Comparison of ENCODE assay signal across 8 mouse cellular contexts in genomic region chr1:195092220-195092720, GRCm38 (mm10). TPM values are rescaled to one million over a fixed set of nuclear protein-coding genes. Genes with fewer than 3 reads are reported as not detected.
DNase-seq lines count a peak whose midpoint lies in the region; ATAC-seq and TF ChIP-seq lines count a peak whose summit lies in the region.

TSS of gene Cd46 (minus strand) at chr1:195092249.

- H3K27me3 ChIP-seq in erythroblast, embryonic 14.5 days (ENCODE audit: control insufficient read depth) = no peaks in the 10 kb centered on the region
- no peaks in the 10 kb centered on the region for H3K27me3 ChIP-seq in heart, embryonic 16.5 days (ENCODE audit: control insufficient read depth, insufficient read depth, low read length)
- no peaks in the 10 kb centered on the region for H3K27me3 ChIP-seq in lung, postnatal 0 days (replicated peaks; ENCODE audit: insufficient read depth, low read length)

- WGBS in heart, embryonic 16.5 days = 3% methylated on average over 14 of the region's 14 CpGs
- 1% methylated on average over 14 of the region's 14 CpGs for WGBS in lung, postnatal 0 days

- H3K4me3 ChIP-seq in erythroblast, embryonic 14.5 days (replicated peaks) = peak within 1 kb of the TSS; percentile 77
- peak within 1 kb of the TSS; percentile 63 for H3K4me3 ChIP-seq in heart, embryonic 16.5 days (ENCODE audit: low read length)
- H3K4me3 ChIP-seq in lung, postnatal 0 days (ENCODE audit: low read depth, low read length) = peak within 1 kb of the TSS; percentile 42

- ATAC-seq in heart, embryonic 16.5 days (replicated peaks; ENCODE audit: extremely low read depth, insufficient read depth, low FRiP score) = peak; percentile 96
- ATAC-seq in lung, postnatal 0 days = peak; percentile 98

- peak; percentile 85 for DNase-seq in ES-CJ7 (ENCODE audit: low read depth, low spot score)
- peak; percentile 15 to 46 for DNase-seq in adrenal gland, postnatal 4 days (ENCODE audit: low spot score in 2 of 2)
- DNase-seq in kidney, postnatal 14 days = peak; percentile 87
- DNase-seq in lung, postnatal 0 days (ENCODE audit: low spot score) = peak; percentile 92
- peak; percentile 15 for DNase-seq in ovary, postnatal 10 days (ENCODE audit: low spot score)
- DNase-seq in urinary bladder, adult 2 months (ENCODE audit: low spot score) = peak; percentile 56

- H3K4me1 ChIP-seq in erythroblast, embryonic 14.5 days (ENCODE audit: control insufficient read depth) = peaks cover 71% of the 10 kb centered on the region
- H3K4me1 ChIP-seq in heart, embryonic 16.5 days (ENCODE audit: control insufficient read depth, insufficient read depth, low read length) = peaks cover 6% of the 10 kb centered on the region; the same call in 1 of the 2 replicates
- H3K4me1 ChIP-seq in lung, postnatal 0 days (ENCODE audit: insufficient read depth, low read depth, low read length) = no peaks in the 10 kb centered on the region

- no peak for TF ChIP-seq EP300 in lung, postnatal 0 days (IDR thresholded peaks at IDR 0.05)

- peaks cover 48% of the 10 kb centered on the region for H3K36me3 ChIP-seq in erythroblast, embryonic 14.5 days (ENCODE audit: control insufficient read depth)
- H3K36me3 ChIP-seq in heart, embryonic 16.5 days (ENCODE audit: control insufficient read depth, insufficient read depth) = no peaks in the 10 kb centered on the region; the same call in 1 of the 2 replicates
- no peaks in the 10 kb centered on the region for H3K36me3 ChIP-seq in lung, postnatal 0 days (ENCODE audit: insufficient read depth, low read length)

- no peaks in the 10 kb centered on the region for H3K9me3 ChIP-seq in erythroblast, embryonic 14.5 days (ENCODE audit: control insufficient read depth, low read length)
- no peaks in the 10 kb centered on the region for H3K9me3 ChIP-seq in heart, embryonic 16.5 days (replicated peaks; ENCODE audit: control insufficient read depth, low read length)
- no peaks in the 10 kb centered on the region for H3K9me3 ChIP-seq in lung, postnatal 0 days (ENCODE audit: low read length)

- H3K27ac ChIP-seq in heart, embryonic 16.5 days (ENCODE audit: low read length) = peak within 1 kb of the TSS; percentile 64
- peak within 1 kb of the TSS; percentile 84 for H3K27ac ChIP-seq in lung, postnatal 0 days (ENCODE audit: low read length)

- peak within 1 kb of the TSS; percentile 82 for H3K4me2 ChIP-seq in heart, embryonic 16.5 days (ENCODE audit: low read depth, low read length)
- H3K4me2 ChIP-seq in lung, postnatal 0 days (replicated peaks; ENCODE audit: low read depth, low read length) = peak within 1 kb of the TSS; percentile 59

- H3K9ac ChIP-seq in heart, embryonic 16.5 days (ENCODE audit: low read length) = peak within 1 kb of the TSS; percentile 75
- peak within 1 kb of the TSS; percentile 27 for H3K9ac ChIP-seq in lung, postnatal 0 days (replicated peaks; ENCODE audit: low read depth)

- no peak for TF ChIP-seq CTCF in lung, postnatal 0 days (IDR thresholded peaks at IDR 0.05)

RNA-seq across cellular contexts. Expression of gene Cd46, which starts in this region (rescaled TPM):
- total RNA-seq in adrenal gland, postnatal 4 days (2021) = 1 to 10 TPM; 3.5 to 3.7 TPM
- polyA plus RNA-seq in erythroblast, embryonic 14.5 days (2012) = 0.01 and 0.02 TPM in 2 replicates
- polyA plus RNA-seq in heart, embryonic 16.5 days (2015; fragmentation: Nextera tagmentation; extraction: Ambion mirVana) = 0.71 and 1.0 TPM in 2 replicates
- 0.95 and 1.6 TPM in 2 replicates for polyA plus RNA-seq in lung, postnatal 0 days (2015; fragmentation: Nextera tagmentation; extraction: Ambion mirVana)
- polyA plus RNA-seq in urinary bladder, adult 2 months (2012; rRNA removed) = 4.5 and 6.1 TPM in 2 replicates

Comparison
In these comparisons a context has a peak if more than half of its experiments do, and no peak if none do; other contexts are left out.
1. Peak in every context shown above with its lines: DNase-seq, ATAC-seq, H3K4me3 ChIP-seq and H3K27ac ChIP-seq.
2. DNase-seq: peak in every context shown above with its lines; median percentile 92 in lung, postnatal 0 days; 87 in kidney, postnatal 14 days; 85 in ES-CJ7; 56 in urinary bladder, adult 2 months; 30 in adrenal gland, postnatal 4 days; 15 in ovary, postnatal 10 days.